10 mouse cellular contexts compared by ENCODE assay signal in the genomic region with DNA sequence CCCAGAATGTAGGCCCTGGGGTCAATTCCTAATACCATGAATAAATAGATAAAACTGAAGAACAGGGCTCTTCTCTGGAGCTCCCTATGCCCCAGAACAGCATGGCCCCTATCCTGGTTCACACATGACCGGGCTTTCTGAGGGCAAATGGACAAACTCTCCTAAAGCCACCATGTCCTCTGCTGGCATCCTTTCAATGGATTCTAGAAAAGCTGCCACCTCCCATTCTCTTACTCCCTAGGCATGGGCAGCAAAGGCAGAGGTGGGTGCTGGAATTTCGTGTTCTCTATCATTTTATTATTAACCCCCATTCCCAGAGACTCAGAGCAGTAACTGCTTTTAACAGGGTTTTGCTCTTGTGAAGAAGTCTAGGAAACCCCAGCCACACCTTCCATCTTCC. TPM values are rescaled to one million over a fixed set of nuclear protein-coding genes. Genes with fewer than 3 reads are reported as not detected.
A peak's percentile ranks its signal among the peaks of the same experiment; 100 is the strongest.
DNase-seq lines count a peak whose midpoint lies in the region; ATAC-seq and TF ChIP-seq lines count a peak whose summit lies in the region.
"Had no signal": no experiment of that assay in that cellular context is flagged by ENCODE, and none has a peak within 500 bp of the region (broad histone marks: within the 10 kb centered on the region; RNA-seq: fewer than 3 reads in every experiment).

No protein-coding gene starts in this region.

- TF ChIP-seq CTCF in stomach, postnatal 0 days (IDR thresholded peaks at IDR 0.05; ENCODE audit: low read depth): no peak

- no peak overlapping the region for H3K4me3 ChIP-seq in heart, embryonic 12.5 days
- H3K4me3 ChIP-seq in stomach, embryonic 14.5 days (ENCODE audit: low read depth, low read length): no peak overlapping the region
- H3K4me3 ChIP-seq in stomach, postnatal 0 days (ENCODE audit: low read depth, low read length): no peak overlapping the region
- H3K4me3 ChIP-seq in limb, embryonic 13.5 days: peak overlapping the region; percentile 67
- H3K4me3 ChIP-seq in stomach, embryonic 15.5 days (replicated peaks): 0 out of 2 replicates have a peak overlapping the region, but pooled peaks have one; percentile 75
- H3K4me3 ChIP-seq: erythroblast, embryonic 14.5 days had no signal

- DNase-seq in heart, adult 11 months: peak; percentile 90
- no peak for DNase-seq in stomach, postnatal 0 days (ENCODE audit: low spot score)
- no peak for DNase-seq in natural killer cell, adult 2 months (ENCODE audit: low spot score in 2 of 2)
- no peak for DNase-seq in layer of hippocampus, adult 11-12 months (ENCODE audit: low spot score)
- DNase-seq: kidney, adult 11 months had no signal

- no peaks in the 10 kb centered on the region for H3K36me3 ChIP-seq in heart, embryonic 12.5 days
- H3K36me3 ChIP-seq in stomach, embryonic 14.5 days (ENCODE audit: control insufficient read depth, insufficient read depth, low read length): no peaks in the 10 kb centered on the region
- H3K36me3 ChIP-seq in stomach, postnatal 0 days (ENCODE audit: control insufficient read depth, insufficient read depth, low read length): no peaks in the 10 kb centered on the region
- H3K36me3 ChIP-seq in limb, embryonic 13.5 days: peaks cover under 1% of the 10 kb centered on the region; the same call in 1 of the 2 replicates
- no peaks in the 10 kb centered on the region for H3K36me3 ChIP-seq in stomach, embryonic 15.5 days

- H3K27me3 ChIP-seq in heart, embryonic 12.5 days (replicated peaks): no peaks in the 10 kb centered on the region
- H3K27me3 ChIP-seq in stomach, embryonic 14.5 days (ENCODE audit: control insufficient read depth, insufficient read depth, low read length): no peaks in the 10 kb centered on the region
- no peaks in the 10 kb centered on the region for H3K27me3 ChIP-seq in stomach, postnatal 0 days (ENCODE audit: control insufficient read depth, insufficient read depth, low read length)
- H3K27me3 ChIP-seq in limb, embryonic 13.5 days: no peaks in the 10 kb centered on the region
- no peaks in the 10 kb centered on the region for H3K27me3 ChIP-seq in stomach, embryonic 15.5 days (replicated peaks)

- H3K9me3 ChIP-seq in heart, embryonic 12.5 days (replicated peaks): no peaks in the 10 kb centered on the region
- no peaks in the 10 kb centered on the region for H3K9me3 ChIP-seq in stomach, embryonic 14.5 days (ENCODE audit: control insufficient read depth, low read depth, low read length)
- H3K9me3 ChIP-seq in stomach, postnatal 0 days (ENCODE audit: control insufficient read depth, low read length): no peaks in the 10 kb centered on the region
- no peaks in the 10 kb centered on the region for H3K9me3 ChIP-seq in limb, embryonic 13.5 days
- H3K9me3 ChIP-seq in stomach, embryonic 15.5 days: no peaks in the 10 kb centered on the region

- no peak overlapping the region for H3K27ac ChIP-seq in heart, embryonic 12.5 days (ENCODE audit: poor library complexity, severe bottlenecking)
- H3K27ac ChIP-seq in stomach, embryonic 14.5 days (ENCODE audit: low read length): no peak overlapping the region
- H3K27ac ChIP-seq in stomach, postnatal 0 days (replicated peaks): no peak overlapping the region
- no peak overlapping the region for H3K27ac ChIP-seq in limb, embryonic 13.5 days
- H3K27ac ChIP-seq in stomach, embryonic 15.5 days: no peak overlapping the region

- 84% methylated on average over 2 of the region's 2 CpGs for WGBS in heart, embryonic 12.5 days
- 90% methylated on average over 2 of the region's 2 CpGs for WGBS in stomach, embryonic 14.5 days
- WGBS in stomach, postnatal 0 days: 91% methylated on average over 2 of the region's 2 CpGs
- 85% methylated on average over 2 of the region's 2 CpGs for WGBS in limb, embryonic 13.5 days
- 85% methylated on average over 2 of the region's 2 CpGs for WGBS in stomach, embryonic 15.5 days

- peaks cover 44% of the 10 kb centered on the region for H3K4me1 ChIP-seq in heart, embryonic 12.5 days (replicated peaks)
- peaks cover 26% of the 10 kb centered on the region for H3K4me1 ChIP-seq in stomach, embryonic 14.5 days (ENCODE audit: control insufficient read depth, insufficient read depth, low read length)
- no peaks in the 10 kb centered on the region for H3K4me1 ChIP-seq in stomach, postnatal 0 days (replicated peaks; ENCODE audit: control insufficient read depth, insufficient read depth)
- H3K4me1 ChIP-seq in limb, embryonic 13.5 days: peaks cover 58% of the 10 kb centered on the region
- peaks cover 47% of the 10 kb centered on the region for H3K4me1 ChIP-seq in stomach, embryonic 15.5 days

- H3K4me2 ChIP-seq in heart, embryonic 12.5 days: no peak overlapping the region
- H3K4me2 ChIP-seq in stomach, embryonic 14.5 days (replicated peaks; ENCODE audit: low read depth, low read length): peak overlapping the region; percentile 69
- no peak overlapping the region for H3K4me2 ChIP-seq in stomach, postnatal 0 days (replicated peaks; ENCODE audit: low read depth)
- peak overlapping the region; percentile 88 for H3K4me2 ChIP-seq in limb, embryonic 13.5 days (replicated peaks)
- peak overlapping the region; percentile 93 for H3K4me2 ChIP-seq in stomach, embryonic 15.5 days

- H3K9ac ChIP-seq in heart, embryonic 12.5 days: no peak overlapping the region
- no peak overlapping the region for H3K9ac ChIP-seq in stomach, embryonic 14.5 days (replicated peaks; ENCODE audit: low read depth, low read length)
- H3K9ac ChIP-seq in stomach, postnatal 0 days (ENCODE audit: low read length): no peak overlapping the region
- H3K9ac ChIP-seq in limb, embryonic 13.5 days: no peak overlapping the region
- no peak overlapping the region for H3K9ac ChIP-seq in stomach, embryonic 15.5 days

- no peak for TF ChIP-seq EP300 in stomach, postnatal 0 days (optimal IDR thresholded peaks at IDR 0.05)

- ATAC-seq in heart, embryonic 12.5 days (ENCODE audit: insufficient number of reproducible peaks, low FRiP score): no peak
- no peak for ATAC-seq in stomach, embryonic 14.5 days (ENCODE audit: insufficient number of reproducible peaks, insufficient read depth, low FRiP score, low read depth)
- ATAC-seq in stomach, postnatal 0 days (ENCODE audit: low FRiP score, low TSS enrichment): no peak
- ATAC-seq in limb, embryonic 13.5 days (ENCODE audit: low FRiP score, low read depth): no peak
- no peak for ATAC-seq in stomach, embryonic 15.5 days (ENCODE audit: insufficient read depth, low FRiP score, low read depth)

RNA-seq across cellular contexts. Expression of gene Map3k12, which starts 1.6 kb away (rescaled TPM):
- 14.7 and 17.3 TPM in 2 replicates for polyA plus RNA-seq in heart, embryonic 12.5 days (2016; fragmentation: Nextera tagmentation; extraction: Ambion mirVana)
- 18.6 and 20.0 TPM in 2 replicates for polyA plus RNA-seq in stomach, embryonic 14.5 days (2014; fragmentation: Nextera tagmentation; extraction: Ambion mirVana)
- 3.3 and 3.9 TPM in 2 replicates for polyA plus RNA-seq in stomach, postnatal 0 days (2015; fragmentation: Nextera tagmentation; extraction: Ambion mirVana)
- polyA plus RNA-seq in limb, embryonic 13.5 days (2015; fragmentation: Nextera tagmentation; extraction: Ambion mirVana): 22.4 and 24.5 TPM in 2 replicates
- polyA plus RNA-seq in stomach, embryonic 15.5 days (2015; fragmentation: Nextera tagmentation; extraction: Ambion mirVana): 13.4 and 15.5 TPM in 2 replicates

RNA-seq across cellular contexts. Expression of gene Tarbp2, which starts 2.7 kb away (rescaled TPM):
- polyA plus RNA-seq in heart, embryonic 12.5 days (2016; fragmentation: Nextera tagmentation; extraction: Ambion mirVana): 100 and 104 TPM in 2 replicates
- 87.0 and 101 TPM in 2 replicates for polyA plus RNA-seq in stomach, embryonic 14.5 days (2014; fragmentation: Nextera tagmentation; extraction: Ambion mirVana)
- 41.7 and 44.3 TPM in 2 replicates for polyA plus RNA-seq in stomach, postnatal 0 days (2015; fragmentation: Nextera tagmentation; extraction: Ambion mirVana)
- 101 and 107 TPM in 2 replicates for polyA plus RNA-seq in limb, embryonic 13.5 days (2015; fragmentation: Nextera tagmentation; extraction: Ambion mirVana)
- polyA plus RNA-seq in stomach, embryonic 15.5 days (2015; fragmentation: Nextera tagmentation; extraction: Ambion mirVana): 87.3 and 92.0 TPM in 2 replicates

RNA-seq across cellular contexts. Expression of gene Npff, which starts 9.5 kb away (rescaled TPM):
- 2.2 and 2.8 TPM in 2 replicates for polyA plus RNA-seq in heart, embryonic 12.5 days (2016; fragmentation: Nextera tagmentation; extraction: Ambion mirVana)
- polyA plus RNA-seq in stomach, embryonic 14.5 days (2014; fragmentation: Nextera tagmentation; extraction: Ambion mirVana): 2.3 and 3.1 TPM in 2 replicates
- polyA plus RNA-seq in stomach, postnatal 0 days (2015; fragmentation: Nextera tagmentation; extraction: Ambion mirVana): 1.1 and 1.3 TPM in 2 replicates
- polyA plus RNA-seq in limb, embryonic 13.5 days (2015; fragmentation: Nextera tagmentation; extraction: Ambion mirVana): 2.9 and 3.4 TPM in 2 replicates
- polyA plus RNA-seq in stomach, embryonic 15.5 days (2015; fragmentation: Nextera tagmentation; extraction: Ambion mirVana): 2.7 TPM in 2 replicates

RNA-seq across cellular contexts. Expression of gene Gm10337, which starts 11.7 kb away (rescaled TPM):
- not detected in 2 replicates for polyA plus RNA-seq in heart, embryonic 12.5 days (2016; fragmentation: Nextera tagmentation; extraction: Ambion mirVana)
- 4.5 and 7.0 TPM in 2 replicates for polyA plus RNA-seq in stomach, embryonic 14.5 days (2014; fragmentation: Nextera tagmentation; extraction: Ambion mirVana)
- not detected in 2 replicates for polyA plus RNA-seq in stomach, postnatal 0 days (2015; fragmentation: Nextera tagmentation; extraction: Ambion mirVana)
- polyA plus RNA-seq in limb, embryonic 13.5 days (2015; fragmentation: Nextera tagmentation; extraction: Ambion mirVana): 2.5 and 7.5 TPM in 2 replicates
- 5.0 and 8.1 TPM in 2 replicates for polyA plus RNA-seq in stomach, embryonic 15.5 days (2015; fragmentation: Nextera tagmentation; extraction: Ambion mirVana)
- polyA plus RNA-seq: erythroblast, embryonic 14.5 days had no signal

RNA-seq across cellular contexts. Expression of gene Pcbp2, which starts 44.9 kb away (rescaled TPM):
- 134 and 142 TPM in 2 replicates for polyA plus RNA-seq in heart, embryonic 12.5 days (2016; fragmentation: Nextera tagmentation; extraction: Ambion mirVana)
- polyA plus RNA-seq in stomach, embryonic 14.5 days (2014; fragmentation: Nextera tagmentation; extraction: Ambion mirVana): 298 and 302 TPM in 2 replicates
- polyA plus RNA-seq in stomach, postnatal 0 days (2015; fragmentation: Nextera tagmentation; extraction: Ambion mirVana): 90.7 and 96.2 TPM in 2 replicates
- 262 and 273 TPM in 2 replicates for polyA plus RNA-seq in limb, embryonic 13.5 days (2015; fragmentation: Nextera tagmentation; extraction: Ambion mirVana)
- 182 and 192 TPM in 2 replicates for polyA plus RNA-seq in stomach, embryonic 15.5 days (2015; fragmentation: Nextera tagmentation; extraction: Ambion mirVana)

Comparison
In these comparisons a context has a peak if more than half of its experiments do, and no peak if none do; other contexts are left out.
1. H3K4me2 ChIP-seq: peak in stomach, embryonic 14.5 days (single experiment), limb, embryonic 13.5 days (single experiment) and stomach, embryonic 15.5 days (single experiment); none in heart, embryonic 12.5 days (single experiment) and stomach, postnatal 0 days (single experiment).
2. H3K4me3 ChIP-seq: peak in limb, embryonic 13.5 days (single experiment) and stomach, embryonic 15.5 days (single experiment); none in heart, embryonic 12.5 days (single experiment), stomach, embryonic 14.5 days (single experiment) and stomach, postnatal 0 days (single experiment).